Mouse (Mus musculus) layer of hippocampus, postnatal 25 days (tissue): ENCODE data around the gene Slc6a11. TPM values are rescaled to one million over a fixed set of nuclear protein-coding genes. Genes with fewer than 3 reads are reported as not detected.

Experiments
- DNase-seq, 2 experiments: peaks; one replicate each; pipeline ENCODE4 v3.0.0; 2022; ENCODE audit warnings: mixed read lengths in 2 of 2, low spot score in 1 of 2; ENCODE audit errors: extremely low spot score in 1 of 2
- total RNA-seq, 2 experiments: library from RNA; stranded (reverse); gene quantifications; 2 replicates each; pipeline ENCODE4 v1.2.3; 2021

Gene Slc6a11
- total RNA-seq, 2 experiments from 2014 or later = 92.1 to 98.6 TPM

GRCm38 (mm10) chr6:114295086-114295485 is 164.0 kb downstream of the Slc6a11 start:
- no peak for DNase-seq

GRCm38 (mm10) chr6:114297260-114298002 is 166.4 kb downstream of the Slc6a11 start:
- peak in 1 of 2 experiments; percentile 24 for DNase-seq

Other genes with a start within 250 kb of the Slc6a11 start
- gene Atp2b2, start 88.6 kb upstream of the Slc6a11 start, total RNA-seq = 100 to 1,000 TPM; 313 to 346 TPM
- 100 to 1,000 TPM; 292 to 295 TPM for gene Slc6a1, start 151.4 kb downstream of the Slc6a11 start, total RNA-seq